Mouse (Mus musculus): Measurements from ENCODE around the gene Frs3.
A peak's percentile ranks its signal among the peaks of the same experiment; 100 is the strongest.

The Frs3 gene

DNA sequence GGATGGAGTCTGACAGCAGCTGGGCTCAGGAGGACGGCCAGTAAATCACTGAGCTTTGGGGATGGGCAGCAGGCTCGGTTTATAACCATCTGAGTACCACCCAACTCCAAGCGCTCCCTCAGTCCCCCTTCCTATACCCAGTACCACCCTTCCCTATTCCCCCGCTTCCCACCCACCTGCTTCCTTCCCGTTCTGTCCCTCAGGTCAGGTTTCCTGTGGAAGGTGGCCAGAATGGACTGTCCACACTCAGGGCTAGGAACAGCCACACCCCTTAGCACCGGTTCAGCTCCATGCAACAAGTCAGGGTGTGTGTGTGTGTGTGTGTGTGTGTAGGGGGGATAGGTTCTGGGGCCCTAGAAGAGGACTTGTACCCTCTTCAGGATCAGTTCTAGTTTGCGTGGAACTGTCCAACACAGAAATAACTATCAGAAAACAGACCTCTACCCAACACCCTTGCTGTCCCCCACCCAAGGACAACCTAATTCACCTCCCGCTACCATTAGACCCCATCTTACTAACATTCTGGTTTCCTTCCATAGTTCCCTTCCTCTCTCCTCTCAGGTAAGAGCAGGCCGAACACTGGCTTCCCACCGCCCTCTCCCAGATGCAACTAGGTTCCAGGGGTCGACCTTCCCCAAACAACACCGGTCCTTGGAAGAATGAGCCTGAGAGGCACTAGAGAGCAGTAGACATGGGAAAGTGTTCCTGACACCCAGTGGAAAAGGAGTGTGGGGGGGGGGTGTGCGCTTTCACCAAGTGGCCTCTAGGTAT is 5.0 kb downstream of the Frs3 start:
- DNase-seq = no peak

DNA sequence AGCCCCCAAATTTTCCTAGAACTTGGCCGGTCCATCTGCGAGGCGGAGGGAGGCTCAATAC is 5.4 kb downstream of the Frs3 start, which contains the start of gene Gm21981:
Gm21981 (minus strand) TSS at position 14 of the 61 bp plus-strand sequence.
- no peak for DNase-seq

DNA sequence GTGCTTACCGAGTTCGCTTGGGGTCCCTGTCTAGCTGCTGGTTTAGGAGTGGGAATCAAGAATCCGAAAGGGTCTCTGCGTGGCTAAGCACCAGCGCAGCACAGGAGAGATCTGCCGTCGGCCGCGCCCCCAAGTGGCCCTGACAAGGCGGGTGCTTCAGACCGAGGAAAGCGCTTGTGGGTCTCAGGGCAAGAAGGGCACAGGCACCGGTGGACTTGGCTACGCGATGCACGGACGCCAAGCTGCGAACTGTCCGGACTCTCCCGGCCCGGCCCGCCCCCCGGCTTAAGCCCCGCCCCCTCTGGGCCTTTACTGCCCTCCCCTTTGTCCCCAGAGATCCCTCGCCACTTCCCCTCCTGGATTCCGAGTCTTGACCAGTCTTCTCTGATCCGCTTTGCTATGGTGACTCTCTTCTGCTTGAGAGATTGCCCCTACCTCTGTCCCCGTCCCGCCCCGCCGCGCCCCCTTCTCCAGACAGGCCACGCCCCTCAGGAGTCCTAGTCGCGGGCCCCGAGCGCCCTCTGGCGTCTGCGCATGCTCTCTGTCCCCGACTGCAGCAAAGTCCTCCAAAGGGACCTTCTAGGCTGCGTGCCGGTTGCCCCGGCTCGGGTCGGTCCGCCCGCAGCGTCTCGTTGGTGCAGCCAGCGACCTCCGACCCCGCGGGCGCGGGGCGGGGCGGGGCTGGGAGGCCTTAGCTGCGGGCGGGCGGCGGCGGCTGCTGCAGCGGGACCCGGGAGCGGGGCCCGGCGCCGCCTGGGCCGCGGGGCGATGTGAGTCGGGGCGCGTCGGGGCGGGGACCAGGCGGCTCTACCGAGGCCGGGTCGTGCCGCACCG is 5.9 kb downstream of the Frs3 start, which contains the start of gene Prickle4:
Prickle4 (minus strand) TSS at position 234 of the 834 bp plus-strand sequence.
- DNase-seq = peak; percentile 97

DNA sequence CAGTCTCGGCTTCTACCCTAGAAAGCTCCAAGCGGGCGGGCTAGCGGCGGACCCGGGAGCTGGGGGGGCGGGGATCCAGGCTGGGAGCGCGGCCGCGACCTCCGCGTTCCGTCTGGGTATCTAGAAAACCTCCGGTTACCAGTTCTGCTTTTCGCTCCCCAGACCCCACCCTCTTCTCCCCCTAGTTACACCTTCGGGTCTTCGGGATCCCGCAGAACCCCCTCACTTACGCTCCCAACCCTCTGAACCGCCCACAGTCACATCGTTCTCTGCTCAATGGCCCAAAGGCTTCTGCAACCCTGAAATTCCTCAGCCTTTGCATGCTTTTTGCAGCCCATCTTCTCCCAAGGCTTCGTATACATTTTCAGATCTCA is 6.5 kb downstream of the Frs3 start:
- no peak for DNase-seq

DNA sequence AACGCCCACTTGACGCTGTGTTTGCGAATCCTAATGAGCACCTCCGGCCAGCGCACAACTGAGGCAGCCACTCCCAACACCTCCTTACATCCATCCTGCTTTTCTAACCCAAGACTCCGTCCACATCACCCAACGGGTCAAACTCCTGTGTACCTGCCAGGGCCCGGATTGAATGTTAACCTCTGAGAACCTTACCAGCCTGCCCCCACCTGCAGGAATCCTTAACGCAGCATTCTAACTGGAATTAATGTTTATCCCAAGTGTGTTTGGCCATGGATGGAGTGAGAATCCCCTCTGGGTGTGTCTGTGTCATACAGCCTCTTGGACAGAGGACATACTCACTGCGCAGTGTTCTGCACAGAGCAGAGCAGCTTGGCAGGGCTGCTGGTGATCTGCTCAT is 9.3 kb downstream of the Frs3 start:
- no peak for DNase-seq

DNA sequence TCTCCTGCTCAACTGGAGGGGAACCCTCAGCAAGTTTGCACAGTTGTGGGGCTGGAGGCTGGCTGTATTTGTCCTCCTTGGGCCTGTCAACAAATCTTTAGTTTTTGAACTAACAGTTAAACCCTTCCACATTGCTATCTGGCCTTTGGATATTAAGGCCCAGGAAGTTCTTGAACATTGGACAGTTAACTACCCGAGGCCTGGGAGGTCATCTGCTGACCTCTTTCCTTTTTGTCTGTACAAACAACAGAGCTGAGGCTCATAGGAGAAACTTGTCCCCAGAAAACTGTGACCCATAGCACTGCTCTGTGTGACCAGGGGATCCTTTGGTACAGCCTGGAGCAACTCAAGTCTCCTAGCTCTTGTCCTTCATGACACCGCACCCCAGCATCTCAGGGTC is 10.2 kb downstream of the Frs3 start:
- no peak for DNase-seq

DNA sequence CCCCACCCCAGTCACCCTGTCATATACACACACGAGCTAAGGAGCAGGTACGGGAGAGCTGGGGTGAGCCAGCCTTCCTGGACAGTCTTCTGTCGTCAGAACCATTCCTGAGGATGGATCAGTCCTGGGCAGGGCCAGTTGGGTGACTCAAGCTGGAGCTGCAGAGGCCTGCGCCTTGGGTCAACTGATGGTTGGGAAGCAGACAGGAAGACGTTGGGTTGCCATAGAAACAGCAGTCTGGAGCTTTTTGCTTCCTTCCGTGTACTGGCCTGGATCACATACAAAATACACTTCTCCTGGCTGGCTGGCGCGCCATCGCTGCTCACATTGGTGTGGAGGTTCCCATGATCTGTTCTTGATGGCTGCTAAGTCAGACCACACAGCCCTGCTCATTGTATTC is 13.0 kb downstream of the Frs3 start:
- no peak for DNase-seq

DNA sequence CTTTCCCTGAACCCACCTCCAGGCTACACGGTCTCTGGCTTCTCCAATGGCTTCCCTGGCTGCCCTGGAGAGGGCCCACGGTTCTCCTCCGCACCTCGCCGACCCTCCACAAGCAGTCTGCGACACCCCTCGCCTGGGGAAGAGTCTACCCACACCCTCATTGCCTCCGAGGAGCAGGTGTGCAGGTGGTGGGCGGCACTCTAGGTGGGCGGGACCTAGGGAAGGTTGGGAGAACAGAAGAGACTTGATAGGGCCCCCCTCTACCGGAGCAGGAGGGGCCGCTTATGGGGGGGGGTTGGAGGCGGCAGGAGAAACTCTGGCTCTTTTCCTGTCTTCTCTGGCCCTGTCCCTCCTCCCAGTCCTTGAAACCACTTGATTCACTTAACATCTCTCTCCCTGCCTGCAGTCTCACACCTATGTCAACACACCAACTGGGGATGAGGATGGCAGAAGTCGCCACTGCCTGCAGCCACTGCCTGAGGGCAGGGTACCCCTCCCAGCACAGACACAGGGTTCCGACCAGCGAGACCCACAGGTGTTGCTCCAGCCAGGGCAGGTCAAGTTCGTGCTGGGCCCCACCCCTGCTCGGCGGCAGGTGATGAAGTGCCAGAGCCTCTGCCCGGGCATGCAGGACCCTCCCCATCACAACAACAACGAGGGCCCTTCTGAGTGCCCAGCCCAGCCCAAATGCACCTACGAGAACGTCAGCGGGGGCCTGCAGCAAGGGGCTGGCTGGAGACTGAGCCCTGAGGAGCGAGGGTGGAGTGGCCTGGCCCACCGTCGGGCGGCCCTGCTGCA is 13.9 kb downstream of the Frs3 start:
- no peak for DNase-seq

DNA sequence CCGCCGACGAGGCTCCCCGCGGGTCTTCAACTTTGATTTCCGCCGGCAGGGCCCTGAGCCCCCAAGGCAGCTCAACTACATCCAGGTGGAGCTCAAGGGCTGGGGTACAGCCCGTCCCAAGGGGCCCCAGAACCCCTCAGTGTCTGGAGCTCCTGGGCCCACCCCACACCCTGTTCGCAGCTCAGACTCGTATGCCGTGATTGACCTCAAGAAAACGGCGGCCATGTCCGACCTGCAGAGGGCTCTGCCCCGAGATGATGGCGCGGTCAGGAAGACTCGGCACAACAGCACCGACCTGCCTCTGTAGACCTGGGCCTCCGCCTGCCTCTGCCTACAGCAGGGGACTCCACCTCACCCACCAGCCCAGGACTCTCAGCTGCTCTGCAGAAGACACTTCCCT is 14.7 kb downstream of the Frs3 start:
- no peak for DNase-seq

DNA sequence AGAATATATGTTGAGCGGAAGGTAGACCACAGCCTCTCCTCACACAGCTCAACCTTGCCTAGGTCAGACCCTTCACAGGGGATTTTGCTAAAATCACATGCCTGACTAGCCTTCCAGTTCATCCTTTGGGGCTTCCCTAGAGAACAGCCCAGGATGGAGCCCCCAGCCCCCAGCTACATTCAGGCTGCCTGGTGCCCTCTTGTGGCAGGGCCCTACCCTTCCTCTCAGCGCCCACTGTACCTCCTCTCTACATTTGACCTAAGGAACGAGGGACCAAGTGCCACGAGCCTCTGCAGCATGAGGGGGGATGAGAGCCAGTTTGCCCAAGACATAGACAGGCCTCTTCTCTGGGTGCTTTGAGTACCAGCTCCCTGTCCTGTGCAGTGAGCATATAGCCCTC is 15.9 kb downstream of the Frs3 start:
- DNase-seq = peak; percentile 23

DNA sequence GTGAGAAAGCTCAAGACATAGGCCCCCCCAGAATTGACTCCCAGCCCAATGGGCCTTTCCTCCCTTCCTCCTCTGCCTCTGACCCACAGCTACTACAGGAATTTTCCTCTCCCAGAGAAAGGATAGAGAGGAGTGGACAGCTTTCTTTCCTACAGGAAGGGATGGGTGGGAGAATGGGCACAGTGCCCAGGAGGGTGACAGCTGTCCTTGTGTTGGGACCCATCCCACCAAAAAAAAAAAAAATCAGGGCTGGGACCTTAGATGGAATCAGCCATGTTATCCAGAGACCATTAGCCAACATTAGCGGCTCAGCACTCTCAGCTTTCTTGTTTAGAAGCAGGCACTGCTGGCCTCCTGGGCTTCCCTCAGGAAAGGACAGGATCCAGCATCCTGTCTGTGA is 17.4 kb downstream of the Frs3 start:
- no peak for DNase-seq

DNA sequence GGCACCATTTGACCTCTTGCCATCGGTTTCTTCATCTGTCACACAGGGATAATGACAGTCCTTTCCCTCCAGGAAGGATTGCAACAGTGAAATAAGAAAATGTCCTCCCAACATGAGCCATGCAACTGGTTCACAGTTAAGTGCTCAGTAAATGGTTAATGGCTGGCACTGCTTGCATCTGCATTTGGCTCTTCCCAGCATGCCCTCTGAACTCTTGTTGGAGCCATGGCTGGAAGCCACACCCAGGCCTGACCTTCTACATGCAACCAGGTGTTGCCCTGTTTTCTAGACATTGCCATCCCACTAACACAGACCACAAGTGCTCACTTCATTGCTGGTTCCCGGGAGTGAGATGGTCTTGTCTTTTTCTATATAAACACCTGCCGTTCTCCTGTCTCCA is 19.1 kb downstream of the Frs3 start:
- DNase-seq = no peak

DNA sequence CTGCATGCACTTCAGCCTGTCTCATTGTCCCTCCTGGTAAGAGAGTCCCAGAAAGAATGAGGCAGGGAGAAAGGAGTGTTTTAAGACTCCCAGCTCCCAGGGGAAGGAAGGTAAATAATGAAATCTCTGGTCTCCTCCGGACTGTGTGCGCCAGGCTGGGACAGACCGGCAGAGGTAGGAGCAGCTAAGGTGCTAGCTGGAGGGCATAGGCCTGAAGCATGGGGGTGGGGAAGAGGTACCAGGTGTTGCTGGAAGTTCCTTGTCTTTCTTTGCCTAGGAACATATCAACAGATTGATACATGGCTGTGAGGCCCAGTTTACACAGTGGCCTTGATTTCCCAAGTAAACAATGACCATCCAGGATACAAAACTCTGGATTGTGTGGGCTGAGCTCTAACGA is 20.1 kb downstream of the Frs3 start:
- DNase-seq = no peak

DNA sequence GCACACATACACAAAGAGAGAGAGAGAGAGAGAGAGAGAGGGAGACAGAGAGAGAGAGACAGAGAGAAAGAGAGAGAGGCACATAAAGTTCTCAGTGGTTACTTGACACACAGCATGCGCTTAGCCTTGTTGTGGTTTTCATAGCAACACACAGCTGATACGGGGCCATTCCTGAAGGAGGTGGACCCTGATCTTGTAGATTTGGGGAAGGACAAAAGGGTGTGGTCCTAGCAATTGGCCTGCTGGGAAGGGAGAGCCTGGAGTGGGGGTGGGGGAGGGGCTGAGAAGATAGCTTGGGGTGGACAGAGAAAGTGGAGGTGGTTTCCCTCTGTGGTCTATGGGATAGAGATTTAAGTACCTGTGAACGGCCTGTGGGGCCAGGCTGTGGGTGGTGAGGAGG is 21.2 kb downstream of the Frs3 start:
- DNase-seq = no peak

DNA sequence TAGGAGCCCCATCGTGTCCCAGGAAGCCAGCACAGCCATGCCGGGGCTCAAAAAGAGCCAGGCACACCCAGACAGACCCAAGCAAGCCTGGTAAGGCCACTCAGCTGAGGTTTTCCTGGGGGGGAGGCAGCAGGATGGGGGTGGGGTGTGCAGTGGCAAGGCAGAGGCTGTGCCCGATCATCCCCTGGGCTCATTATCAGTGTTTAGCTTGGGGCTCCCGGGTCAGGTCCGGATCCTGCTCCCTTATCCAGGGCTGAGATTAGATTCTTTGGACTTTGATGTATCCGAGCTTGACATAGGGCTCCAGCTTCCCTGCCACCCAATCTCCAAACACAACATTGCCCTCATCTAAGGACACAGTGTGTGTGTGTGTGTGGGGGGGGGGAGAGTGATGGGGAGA is 23.1 kb downstream of the Frs3 start:
- no peak for DNase-seq

DNA sequence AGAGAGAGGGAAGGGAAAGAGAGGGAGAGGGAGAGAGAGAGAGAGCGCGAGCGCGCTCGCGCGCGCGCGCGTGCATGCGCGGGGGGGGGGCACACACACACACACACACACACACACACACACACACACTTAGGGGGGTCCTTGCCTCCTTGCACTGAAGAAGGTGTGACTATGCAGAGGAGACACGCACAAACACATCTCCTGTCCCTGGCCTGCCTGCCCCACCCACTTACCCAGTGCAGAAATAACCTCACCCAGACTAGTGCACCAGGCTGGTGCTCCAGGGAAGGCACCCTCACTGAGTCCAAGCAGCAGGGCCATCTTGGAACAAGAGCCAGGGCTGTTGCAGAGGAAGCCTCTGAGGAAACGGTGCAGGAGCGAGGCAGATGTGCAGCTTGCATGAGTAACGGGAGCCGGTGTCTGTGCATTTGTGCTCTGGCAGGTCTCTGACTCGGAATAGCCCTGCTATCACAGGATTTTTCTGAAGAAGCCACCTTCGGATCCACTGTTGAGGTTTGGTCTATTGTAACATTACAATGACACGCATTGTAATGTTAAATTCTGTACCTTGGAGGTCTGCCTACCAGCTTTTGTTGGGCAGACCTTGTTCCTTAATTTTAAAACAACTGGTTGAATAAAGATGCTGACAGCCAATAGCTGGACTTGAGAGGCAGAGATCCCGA is 24.2 kb downstream of the Frs3 start:
- no peak for DNase-seq

DNA sequence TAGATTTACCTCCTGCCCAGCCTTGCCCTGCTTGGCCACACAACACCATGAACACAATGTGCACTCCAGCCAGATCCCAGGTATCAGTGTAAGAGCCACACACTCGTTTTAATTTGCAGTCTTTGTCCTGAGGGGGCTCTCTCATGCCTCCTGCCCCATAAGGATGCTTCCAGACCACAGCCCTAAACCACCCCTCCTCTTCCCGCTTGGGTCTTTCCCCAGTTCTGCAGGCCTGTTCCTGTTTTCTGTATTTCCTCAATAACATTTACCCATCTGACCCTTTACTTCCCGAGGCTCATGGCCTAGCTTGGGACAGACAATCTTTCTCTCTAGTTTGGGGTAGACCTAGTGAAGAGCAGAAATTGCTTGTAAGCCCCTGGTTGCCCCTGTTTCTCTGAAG is 26.2 kb downstream of the Frs3 start:
- DNase-seq = no peak

DNA sequence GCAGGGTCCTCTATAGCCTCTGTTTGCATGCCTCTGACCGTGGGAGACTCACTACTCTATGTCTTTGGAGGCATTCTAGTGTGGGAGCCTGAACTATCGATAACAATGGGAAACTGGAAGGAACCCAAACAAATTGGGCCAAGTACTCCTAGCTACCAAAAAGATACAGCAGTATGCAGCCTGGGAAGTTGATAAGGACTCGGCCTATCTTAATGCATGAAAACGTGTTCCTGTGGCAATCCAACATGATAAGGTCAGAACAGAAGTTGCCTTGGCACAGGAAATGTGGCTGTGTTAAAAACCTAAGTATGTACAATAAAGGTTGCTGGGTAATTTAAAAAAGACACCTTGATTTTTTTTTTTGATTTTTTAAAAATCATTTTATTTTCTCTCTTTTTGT is 32.4 kb downstream of the Frs3 start:
- no peak for DNase-seq

DNA sequence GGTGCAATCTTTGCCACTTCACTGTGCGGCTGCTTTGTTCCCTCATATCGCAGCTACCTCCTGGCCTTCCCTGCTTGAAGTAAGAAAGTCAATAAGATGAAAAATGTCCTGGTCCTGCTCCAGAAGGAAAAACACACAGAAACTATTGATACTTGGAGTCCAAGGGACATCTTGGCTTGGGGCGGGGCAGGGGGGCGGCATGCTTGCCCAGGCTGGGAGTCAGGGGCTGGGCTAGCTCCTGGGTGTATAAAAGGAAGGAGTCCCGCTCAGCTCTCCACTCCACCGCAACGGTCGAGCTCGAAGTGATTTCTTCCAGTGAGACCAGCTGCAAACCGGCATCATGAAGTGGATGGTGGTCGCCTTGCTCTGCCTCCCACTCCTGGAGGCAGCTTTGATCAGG is 37.7 kb downstream of the Frs3 start, which contains the start of gene Pgc:
Pgc (plus strand) TSS at position 277 of the 400 bp plus-strand sequence.
- no peak for DNase-seq

DNA sequence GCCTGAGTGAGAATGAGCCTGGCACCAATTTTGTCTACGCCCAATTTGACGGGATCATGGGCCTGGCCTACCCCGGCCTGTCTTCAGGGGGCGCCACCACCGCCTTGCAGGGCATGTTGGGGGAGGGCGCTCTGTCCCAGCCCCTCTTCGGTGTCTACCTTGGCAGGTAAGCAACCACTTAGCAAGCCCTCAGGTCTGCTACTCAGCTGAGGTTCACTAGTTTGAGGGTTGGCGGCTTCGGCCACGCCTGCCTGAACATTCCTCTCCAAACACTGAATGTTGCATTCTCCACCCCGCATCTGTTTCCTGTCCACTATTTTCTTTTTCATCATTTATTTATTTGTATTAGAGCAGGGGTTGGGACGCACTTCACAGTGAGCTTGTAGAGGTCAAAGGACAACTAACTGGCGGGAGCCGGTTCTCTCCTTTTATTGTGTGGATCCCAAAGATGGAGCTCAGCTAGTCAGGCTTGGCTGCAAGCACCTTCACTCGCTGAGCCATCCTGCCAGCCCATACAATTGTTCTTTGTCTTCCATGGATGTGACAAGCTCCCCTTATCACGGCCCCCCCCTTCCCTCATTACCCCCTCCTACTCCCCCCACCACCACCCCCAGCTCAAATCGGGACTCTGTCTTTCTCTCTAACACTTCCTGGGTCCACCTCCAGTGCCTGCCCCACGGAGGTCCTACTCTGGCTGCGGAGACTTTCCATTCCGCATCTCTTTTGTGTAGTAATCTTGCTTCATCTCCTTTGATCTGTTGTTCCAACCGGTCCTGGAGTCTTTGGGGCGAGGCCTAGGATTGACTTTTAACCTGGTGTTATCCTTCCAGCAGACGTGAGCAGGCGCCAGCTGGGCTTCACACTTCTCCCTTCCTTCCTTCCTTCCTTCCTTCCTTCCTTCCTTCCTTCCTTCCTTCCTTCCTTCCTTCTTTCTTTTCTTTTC is 42.1 kb downstream of the Frs3 start:
- DNase-seq = no peak

DNA sequence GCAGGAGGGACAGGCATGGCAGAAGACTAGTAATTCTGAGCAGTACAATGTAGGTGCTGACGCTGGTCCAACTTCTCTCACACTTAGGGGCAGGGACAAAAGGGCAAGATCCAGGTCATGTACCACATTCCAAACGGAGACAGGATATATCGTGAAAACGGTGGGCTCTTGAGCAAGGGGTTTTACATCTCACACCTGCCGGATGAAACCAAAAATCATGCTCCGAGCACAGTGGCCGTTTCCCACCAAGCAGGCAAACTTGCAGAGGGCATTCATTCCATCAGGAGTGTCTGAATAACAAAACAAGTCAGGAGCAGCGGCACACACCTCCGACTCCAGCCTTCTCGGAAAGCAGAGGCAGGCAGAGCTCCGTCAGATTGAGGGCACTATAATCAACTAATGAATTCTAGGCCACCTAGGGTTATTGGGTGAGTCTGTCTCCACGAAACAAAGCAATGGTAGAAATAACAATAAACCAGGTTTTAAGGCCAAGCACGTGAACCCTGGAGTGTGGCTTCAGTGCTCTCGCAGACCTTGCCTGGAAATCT is 46.8 kb downstream of the Frs3 start:
- DNase-seq = no peak

DNA sequence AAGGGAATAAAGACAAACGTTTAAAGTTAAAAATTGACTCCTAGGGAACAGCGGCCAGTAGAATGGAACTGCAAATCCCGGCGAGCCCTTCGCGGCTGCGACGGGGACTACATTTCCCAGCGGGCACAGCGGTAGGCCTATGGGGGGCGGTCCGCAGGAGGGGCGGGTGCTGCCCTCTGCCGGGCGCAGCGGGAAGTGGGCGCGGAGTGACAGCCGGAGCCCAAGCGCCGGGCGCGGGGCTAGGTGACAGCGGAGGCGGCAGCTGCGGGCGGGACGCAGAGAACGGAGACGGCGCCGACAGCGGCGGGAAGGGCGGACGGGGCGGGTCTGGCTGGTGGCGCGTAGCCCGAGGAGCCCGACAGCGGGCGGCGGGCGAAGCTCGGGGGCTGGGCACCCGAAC is 48.0 kb downstream of the Frs3 start, which contains the start of gene Tfeb:
Tfeb (plus strand) TSS at position 175 of the 400 bp plus-strand sequence.
- DNase-seq = peak; percentile 99

Data from thymus, postnatal 25 days (tissue).